Mouse (Mus musculus) hindbrain, embryonic 14.5 days (tissue): ENCODE measurements around the gene Gm20425. TPM values are rescaled to one million over a fixed set of nuclear protein-coding genes. Genes with fewer than 3 reads are reported as not detected.

Source experiments
- ATAC-seq: fragments of 200-750 bp; cut with Nextera tagmentation; 2 replicates; pipeline ENCODE4 v1.8.0; 2017; ENCODE audit warnings: moderate number of reproducible peaks, mild to moderate bottlenecking, moderate TSS enrichment, moderate library complexity; ENCODE audit not compliant: low FRiP score
- DNase-seq: peaks from one replicate; pipeline ENCODE4 v3.0.0-alpha.2; 2015; ENCODE audit warnings: low spot score
- H3K27ac ChIP-seq: fragments of 300-500 bp; sonication (generic); 2 replicates; pipeline ENCODE4 v1.5.1; 2014; ENCODE audit warnings: mild to moderate bottlenecking, moderate library complexity
- H3K27me3 ChIP-seq: fragments of 300-500 bp; sonication (generic); 2 replicates; pipeline ENCODE4 v1.6.1; 2014; ENCODE audit warnings: mild to moderate bottlenecking, low read length, mixed read lengths; ENCODE audit not compliant: control insufficient read depth, insufficient read depth
- H3K36me3 ChIP-seq: fragments of 300-500 bp; sonication (generic); replicated peaks from 2 replicates; pipeline ENCODE4 v1.6.1; 2014; ENCODE audit not compliant: control insufficient read depth, insufficient read depth
- H3K4me1 ChIP-seq: fragments of 300-500 bp; sonication (generic); replicated peaks from 2 replicates; pipeline ENCODE4 v1.6.1; 2014; ENCODE audit warnings: antibody characterized with exemption, low read length, mixed read lengths; ENCODE audit not compliant: control insufficient read depth, insufficient read depth
- H3K4me2 ChIP-seq: fragments of 300-500 bp; sonication (generic); replicated peaks from 2 replicates; pipeline ENCODE4 v1.6.1; 2014; ENCODE audit warnings: mild to moderate bottlenecking, moderate library complexity
- H3K4me3 ChIP-seq: fragments of 300-500 bp; sonication (generic); replicated peaks from 2 replicates; pipeline ENCODE4 v1.5.1; 2014; ENCODE audit warnings: mild to moderate bottlenecking, low read length
- H3K9ac ChIP-seq: fragments of 300-500 bp; sonication (generic); 2 replicates; pipeline ENCODE4 v1.6.1; 2014
- H3K9me3 ChIP-seq: fragments of 300-500 bp; sonication (generic); 2 replicates; pipeline ENCODE4 v1.6.1; 2016; ENCODE audit warnings: low read length; ENCODE audit not compliant: control insufficient read depth
- WGBS: fragments of 180-500 bp; shearing (Covaris S2); extraction: QIAGEN DNeasy Blood & Tissue Kit; methylation state at CpG from one replicate; pipeline ENCODE4 v1.1.7; 2014; 5-methylcytosine and 5-hydroxymethylcytosine counted together
- polyA plus RNA-seq: library from polyadenylated mRNA; unstranded; fragments of >200 nt; fragmentation: Nextera tagmentation; extraction: Ambion mirVana; gene quantifications from 2 replicates; pipeline ENCODE4 v1.2.1, GENCODE M21; 2014

The Gm20425 gene
- polyA plus RNA-seq, 1 experiment from 2014 or later = 4.0 TPM

DNA sequence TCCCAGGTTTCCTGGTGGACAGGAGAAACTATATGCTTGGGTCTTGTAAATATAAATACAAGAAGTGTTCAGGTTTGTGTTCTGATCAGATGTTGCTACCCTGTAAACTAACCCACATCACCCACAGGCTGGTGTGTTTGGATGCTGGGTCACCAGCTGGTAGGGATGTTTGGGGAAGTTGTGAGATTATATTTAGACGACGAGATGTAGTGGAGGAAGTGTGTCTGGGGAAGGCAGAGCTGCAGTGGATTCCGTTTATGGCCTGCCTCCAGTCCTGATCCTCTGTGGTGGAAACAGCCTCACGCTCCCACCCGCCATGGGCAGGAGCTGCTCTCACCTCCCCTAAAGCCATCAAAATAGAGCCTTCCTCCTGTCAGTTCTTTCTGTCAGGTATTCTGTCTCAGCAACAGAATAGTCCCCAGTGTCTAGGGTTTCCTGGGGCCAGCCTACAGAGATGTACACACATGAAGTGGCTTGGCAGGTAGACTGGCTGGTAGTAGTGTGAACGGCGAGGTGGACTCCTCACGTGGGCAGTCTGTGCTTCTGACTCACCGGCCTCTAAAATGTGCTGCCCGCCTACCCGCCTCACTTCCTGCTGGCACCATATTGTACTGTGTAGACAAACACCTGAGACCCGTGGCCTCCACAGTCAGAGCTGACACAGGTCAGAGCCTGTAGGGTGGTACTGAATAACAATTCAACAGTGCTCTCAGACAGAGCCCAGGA, 80.9 kb downstream of the Gm20425 start:
- Histone ChIP-seq H3K9ac (no peak overlapping the region), H3K27me3 (no peaks in the 10 kb centered on the region), H3K4me1 (peaks cover 56% of the 10 kb centered on the region), H3K36me3 (peaks cover 8% of the 10 kb centered on the region), H3K4me2 (no peak overlapping the region), H3K27ac (no peak overlapping the region), H3K9me3 (0 out of 2 replicates have a peak, but pooled peaks cover 3% of the 10 kb centered on the region), H3K4me3 (no peak overlapping the region)
- DNase-seq = no peak
- ATAC-seq = no peak
- 81% methylated on average over 12 of the region's 12 CpGs for WGBS

DNA sequence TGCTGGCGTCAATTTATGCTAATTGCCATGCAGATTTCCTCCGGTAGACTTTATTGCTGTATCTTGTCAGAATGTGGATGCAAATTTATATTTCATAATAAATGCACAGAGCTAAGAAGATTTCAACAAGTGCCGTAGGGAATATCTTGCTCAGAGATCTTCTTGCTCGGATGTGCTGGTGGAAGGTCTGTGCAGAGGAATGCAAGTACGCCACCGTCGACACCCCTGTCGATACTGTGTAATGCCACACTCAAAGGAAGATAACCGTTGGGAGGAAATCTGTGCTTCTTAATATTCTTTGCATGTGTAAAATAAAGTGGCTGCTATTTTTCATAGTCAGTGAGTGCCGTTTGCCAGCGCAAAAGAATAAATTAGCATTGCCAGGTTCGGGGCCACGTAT, 83.0 kb downstream of the Gm20425 start:
- ATAC-seq (peak; percentile 37; the same call in 1 of the 2 replicates), DNase-seq (peak; percentile 34)
- Histone ChIP-seq H3K4me3 (no peak overlapping the region), H3K4me1 (peaks cover 53% of the 10 kb centered on the region), H3K4me2 (peak overlapping the region; percentile 34), H3K27ac (peak overlapping the region; percentile 75), H3K9me3 (0 out of 2 replicates have a peak, but pooled peaks cover 3% of the 10 kb centered on the region), H3K9ac (peak overlapping the region; percentile 0; the same call in 1 of the 2 replicates), H3K27me3 (no peaks in the 10 kb centered on the region), H3K36me3 (peaks cover 20% of the 10 kb centered on the region)
- 24% methylated on average over 13 of the region's 13 CpGs for WGBS

DNA sequence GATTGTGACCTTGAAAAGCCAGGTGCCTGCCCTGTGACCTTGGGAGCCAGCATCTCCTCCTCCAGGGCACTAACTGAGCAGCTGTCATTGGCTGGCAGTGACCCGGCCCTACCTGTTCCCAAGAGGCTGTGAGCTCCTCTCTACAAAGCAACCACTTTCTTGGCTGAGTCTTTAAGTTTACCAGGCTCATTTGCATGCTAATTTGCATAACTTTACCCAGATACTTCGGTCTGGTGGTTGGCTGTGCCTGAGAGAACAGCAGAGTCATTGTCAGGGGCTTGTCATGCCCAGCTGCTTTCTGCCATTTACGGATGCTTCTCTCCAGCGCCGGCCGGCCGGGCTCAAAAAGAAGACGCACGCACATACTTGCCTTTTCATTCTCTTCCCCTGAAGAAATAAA, 83.4 kb downstream of the Gm20425 start:
- Histone ChIP-seq H3K36me3 (peaks cover 24% of the 10 kb centered on the region), H3K9me3 (0 out of 2 replicates have a peak, but pooled peaks cover 3% of the 10 kb centered on the region), H3K9ac (peak overlapping the region; percentile 0; the same call in 1 of the 2 replicates), H3K27me3 (no peaks in the 10 kb centered on the region), H3K27ac (peak overlapping the region; percentile 75), H3K4me3 (no peak overlapping the region), H3K4me2 (peak overlapping the region; percentile 34), H3K4me1 (peaks cover 53% of the 10 kb centered on the region)
- WGBS = 9% methylated on average over 9 of the region's 9 CpGs
- DNase-seq (peak; percentile 73), ATAC-seq (peak; percentile 77)

DNA sequence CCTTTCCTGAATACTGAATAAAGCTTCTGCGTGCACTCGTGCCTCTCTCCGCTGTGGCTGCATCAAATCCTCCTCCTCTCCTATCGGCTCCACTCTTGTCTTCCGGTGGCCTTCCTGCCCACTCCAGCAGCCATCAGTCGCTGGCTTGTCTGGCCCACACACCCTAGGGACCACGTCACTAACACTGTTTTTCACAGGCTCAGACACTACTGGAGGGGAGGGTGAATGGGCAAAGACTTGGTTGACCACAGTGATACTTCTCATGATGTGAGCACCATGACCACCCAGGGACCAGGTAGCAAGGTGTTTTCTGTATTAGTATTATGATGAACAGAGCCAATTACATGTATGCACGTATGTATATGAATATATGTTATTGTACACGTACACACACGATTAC, 83.8 kb downstream of the Gm20425 start:
- Histone ChIP-seq H3K27me3 (no peaks in the 10 kb centered on the region), H3K9me3 (0 out of 2 replicates have a peak, but pooled peaks cover 3% of the 10 kb centered on the region), H3K27ac (peak overlapping the region; percentile 75), H3K4me2 (peak overlapping the region; percentile 34; the same call in 1 of the 2 replicates), H3K4me1 (peaks cover 53% of the 10 kb centered on the region), H3K36me3 (peaks cover 28% of the 10 kb centered on the region), H3K9ac (peak overlapping the region; percentile 0; the same call in 1 of the 2 replicates), H3K4me3 (no peak overlapping the region)
- ATAC-seq = 0 out of 2 replicates have a peak, but pooled peaks have one; percentile 23
- 50% methylated on average over 10 of the region's 10 CpGs for WGBS
- no peak for DNase-seq

DNA sequence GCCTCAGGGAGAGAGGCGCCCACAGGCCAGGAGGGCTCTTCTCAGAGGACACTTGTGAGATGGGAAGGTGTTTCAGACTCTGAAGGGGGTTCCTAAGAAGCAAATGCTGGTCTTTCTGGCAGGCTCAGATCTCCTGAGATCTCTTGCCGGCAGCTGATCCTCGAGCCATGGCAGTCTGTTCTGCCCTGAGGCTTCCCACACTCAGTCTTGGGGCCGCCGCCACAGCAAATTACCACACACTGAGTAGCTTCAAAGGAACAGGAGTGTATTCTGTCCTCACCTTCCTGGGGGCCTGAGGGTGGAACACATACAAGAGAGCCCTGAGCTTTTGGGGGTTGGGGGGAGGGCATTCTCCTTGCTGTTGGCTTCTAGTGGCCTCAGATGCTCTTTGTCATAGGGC, 84.8 kb downstream of the Gm20425 start:
- WGBS = 32% methylated on average over 5 of the region's 5 CpGs
- Histone ChIP-seq H3K4me2 (no peak overlapping the region), H3K4me1 (peaks cover 53% of the 10 kb centered on the region), H3K9ac (peak overlapping the region; percentile 7; the same call in 1 of the 2 replicates), H3K4me3 (no peak overlapping the region), H3K9me3 (no peaks in the 10 kb centered on the region), H3K36me3 (peaks cover 32% of the 10 kb centered on the region), H3K27ac (peak overlapping the region; percentile 75), H3K27me3 (no peaks in the 10 kb centered on the region)
- DNase-seq = no peak
- no peak for ATAC-seq

DNA sequence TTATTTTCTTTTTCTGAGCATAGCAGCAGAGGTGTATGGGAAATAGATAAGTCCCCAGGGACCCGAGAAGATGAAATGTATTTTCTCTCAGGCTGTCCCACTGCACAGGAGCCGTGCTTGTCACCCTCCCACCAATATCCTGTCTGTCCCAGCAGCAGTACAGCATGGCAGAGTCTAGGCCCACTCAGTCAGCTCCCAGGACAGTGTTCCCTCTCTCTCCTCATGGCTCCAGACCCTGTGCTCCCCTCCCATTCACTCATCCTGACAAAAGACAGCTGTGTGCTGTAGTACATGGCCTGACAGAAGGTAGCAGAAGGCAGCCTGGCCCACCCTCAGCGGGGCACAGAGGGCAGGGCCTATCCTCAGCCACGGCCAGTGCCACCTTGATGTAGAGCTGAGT, 86.2 kb downstream of the Gm20425 start:
- H3K36me3 ChIP-seq = peaks cover 32% of the 10 kb centered on the region
- no peak overlapping the region for H3K9ac ChIP-seq
- no peaks in the 10 kb centered on the region for H3K9me3 ChIP-seq
- 57% methylated on average over 4 of the region's 4 CpGs for whole genome bisulfite sequencing
- H3K4me1 ChIP-seq = peaks cover 61% of the 10 kb centered on the region
- DNase-seq (no peak), ATAC-seq (no peak)
- H3K4me2 ChIP-seq = no peak overlapping the region
- no peak overlapping the region for H3K4me3 ChIP-seq
- H3K27ac ChIP-seq = no peak overlapping the region
- no peaks in the 10 kb centered on the region for H3K27me3 ChIP-seq

DNA sequence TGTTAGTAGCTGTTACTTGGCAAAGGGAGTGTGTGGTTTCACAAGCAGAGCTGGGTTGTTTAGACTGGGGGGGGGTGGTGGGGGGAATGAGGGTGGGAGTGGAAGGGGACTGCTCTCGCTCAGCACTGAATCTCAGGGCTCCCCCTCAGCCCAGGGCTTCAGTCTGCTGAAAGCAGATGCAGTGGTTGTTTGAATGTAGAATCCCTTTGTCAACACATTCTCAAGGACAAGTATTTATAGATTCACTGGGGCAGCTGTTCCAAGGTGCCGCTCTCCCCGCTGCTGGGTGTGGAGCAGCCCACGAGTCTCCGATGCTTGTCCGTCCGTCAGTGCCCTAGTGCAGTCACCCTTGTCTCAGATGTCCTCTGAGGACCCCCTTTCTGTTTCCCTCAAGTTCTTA, 88.8 kb downstream of the Gm20425 start:
- no peak overlapping the region for H3K27ac ChIP-seq
- WGBS = 92% methylated on average over 7 of the region's 7 CpGs
- H3K9me3 ChIP-seq = no peaks in the 10 kb centered on the region
- no peak overlapping the region for H3K4me2 ChIP-seq
- ATAC-seq (no peak), DNase-seq (no peak)
- no peak overlapping the region for H3K9ac ChIP-seq
- H3K27me3 ChIP-seq = no peaks in the 10 kb centered on the region
- H3K4me1 ChIP-seq = peaks cover 46% of the 10 kb centered on the region
- peaks cover 32% of the 10 kb centered on the region for H3K36me3 ChIP-seq
- H3K4me3 ChIP-seq = no peak overlapping the region

DNA sequence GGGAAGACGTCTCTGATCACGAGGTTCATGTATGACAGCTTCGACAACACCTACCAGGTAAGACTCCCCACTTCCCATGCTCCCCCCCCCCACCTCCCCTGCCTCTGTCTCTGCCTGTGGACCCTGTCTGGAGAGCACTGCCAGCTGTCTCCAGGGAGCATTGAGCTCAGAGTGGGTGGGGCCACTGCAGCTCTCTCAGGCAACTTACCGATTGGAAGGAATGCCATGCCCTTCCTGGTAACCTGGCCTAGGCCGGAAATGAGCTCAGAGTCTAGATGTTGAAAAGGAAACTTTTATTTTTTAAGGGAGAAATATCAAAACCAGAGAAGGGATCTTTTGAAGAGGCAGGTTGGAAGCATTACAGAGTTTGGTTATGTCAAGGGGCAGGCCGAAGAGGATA, 89.7 kb downstream of the Gm20425 start:
- H3K4me1 ChIP-seq = peaks cover 44% of the 10 kb centered on the region
- no peak overlapping the region for H3K4me3 ChIP-seq
- no peaks in the 10 kb centered on the region for H3K27me3 ChIP-seq
- DNase-seq = no peak
- H3K4me2 ChIP-seq = no peak overlapping the region
- no peaks in the 10 kb centered on the region for H3K9me3 ChIP-seq
- ATAC-seq = no peak
- 90% methylated on average over 6 of the region's 6 CpGs for WGBS
- no peak overlapping the region for H3K9ac ChIP-seq
- H3K27ac ChIP-seq = no peak overlapping the region
- H3K36me3 ChIP-seq = peaks cover 32% of the 10 kb centered on the region
